Mouse (Mus musculus) gastrocnemius, postnatal 10 days (tissue): ENCODE data around the gene Zfp93. TPM values are rescaled to one million over a fixed set of nuclear protein-coding genes. Genes with fewer than 3 reads are reported as not detected.
A peak's percentile ranks its signal among the peaks of the same experiment; 100 is the strongest.

Source experiments
- DNase-seq: peaks from one replicate; pipeline ENCODE4 v3.0.0; 2021; ENCODE audit warnings: mixed read lengths
- total RNA-seq, 2 experiments: library from RNA; stranded (reverse); gene quantifications; 2 replicates each; pipeline ENCODE4 v1.2.3; 2021

Zfp93 gene
- total RNA-seq, 2 experiments from 2014 or later, result 2.9 to 4.2 TPM

GRCm38 (mm10) chr7:24290106-24290693 lies 20.0 kb downstream of the Zfp93 start:
- no peak for DNase-seq

GRCm38 (mm10) chr7:24291387-24292090 lies 21.3 kb downstream of the Zfp93 start:
- DNase-seq, result no peak

GRCm38 (mm10) chr7:24293061-24293851 lies 23.0 kb downstream of the Zfp93 start:
- no peak for DNase-seq

- DNase-seq, result no peak
Observed at GRCm38 (mm10) chr7:24294763-24295162, 24.5 kb downstream of the Zfp93 start.

GRCm38 (mm10) chr7:24295376-24295775 lies 25.2 kb downstream of the Zfp93 start:
- no peak for DNase-seq

GRCm38 (mm10) chr7:24296386-24296785 lies 26.2 kb downstream of the Zfp93 start:
- no peak for DNase-seq

- DNase-seq, result no peak
Observed at GRCm38 (mm10) chr7:24297361-24298095, 27.3 kb downstream of the Zfp93 start.

- no peak for DNase-seq
Observed at GRCm38 (mm10) chr7:24298635-24298972, 28.4 kb downstream of the Zfp93 start.

GRCm38 (mm10) chr7:24298973-24299708 lies 28.9 kb downstream of the Zfp93 start:
- DNase-seq, result peak; percentile 59

- DNase-seq, result no peak
Observed at GRCm38 (mm10) chr7:24299823-24300481, 29.7 kb downstream of the Zfp93 start.

GRCm38 (mm10) chr7:24300771-24301282 lies 30.6 kb downstream of the Zfp93 start, which contains the start of gene Zfp61:
Gene Zfp61 (minus strand): TSS chr7:24301232.
- DNase-seq, result peak; percentile 12

GRCm38 (mm10) chr7:24315726-24316566 lies 45.7 kb downstream of the Zfp93 start:
- DNase-seq, result no peak

- DNase-seq, result peak; percentile 89
Observed at GRCm38 (mm10) chr7:24316567-24317092, 46.4 kb downstream of the Zfp93 start, which contains the start of gene Zfp94. Gene Zfp94 (minus strand): TSS chr7:24316666.

- no peak for DNase-seq
Observed at GRCm38 (mm10) chr7:24318942-24319341, 48.7 kb downstream of the Zfp93 start.

- DNase-seq, result no peak
Observed at GRCm38 (mm10) chr7:24322593-24322992, 52.4 kb downstream of the Zfp93 start.

- peak; percentile 16 for DNase-seq
Observed at GRCm38 (mm10) chr7:24325197-24325596, 55.0 kb downstream of the Zfp93 start.

GRCm38 (mm10) chr7:24325675-24326128 lies 55.5 kb downstream of the Zfp93 start:
- DNase-seq, result no peak

- DNase-seq, result no peak
Observed at GRCm38 (mm10) chr7:24326273-24327135, 56.3 kb downstream of the Zfp93 start.
